Mouse (Mus musculus): Measurements from ENCODE around the gene Tmsb10.
A peak's percentile ranks its signal among the peaks of the same experiment; 100 is the strongest.

The Tmsb10 gene

DNA sequence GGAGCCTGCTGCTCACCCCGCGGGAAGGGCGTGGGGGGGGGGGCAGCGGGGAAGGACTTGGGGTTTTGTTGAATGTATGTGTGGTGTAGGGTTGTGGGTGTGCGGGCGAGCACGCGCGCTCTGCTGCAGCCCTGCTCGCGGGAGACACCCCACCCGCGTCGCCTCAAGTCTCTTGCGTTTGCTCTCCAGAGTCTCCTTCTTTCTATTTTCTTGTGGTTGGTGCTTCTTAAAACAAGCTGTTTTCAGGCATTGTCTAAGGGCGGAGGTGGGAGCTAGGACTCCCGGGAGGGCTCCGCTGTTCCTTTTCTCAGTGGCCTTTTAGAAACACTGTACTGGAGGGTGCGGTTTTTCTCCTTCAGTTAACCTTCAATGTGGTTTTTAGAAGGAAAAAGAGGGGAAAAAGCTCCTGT lies at the start of gene Tmsb10:
Gene Tmsb10, minus strand, starts transcription at position 87 of the 410 bp plus-strand sequence.
- DNase-seq, result no peak

DNA sequence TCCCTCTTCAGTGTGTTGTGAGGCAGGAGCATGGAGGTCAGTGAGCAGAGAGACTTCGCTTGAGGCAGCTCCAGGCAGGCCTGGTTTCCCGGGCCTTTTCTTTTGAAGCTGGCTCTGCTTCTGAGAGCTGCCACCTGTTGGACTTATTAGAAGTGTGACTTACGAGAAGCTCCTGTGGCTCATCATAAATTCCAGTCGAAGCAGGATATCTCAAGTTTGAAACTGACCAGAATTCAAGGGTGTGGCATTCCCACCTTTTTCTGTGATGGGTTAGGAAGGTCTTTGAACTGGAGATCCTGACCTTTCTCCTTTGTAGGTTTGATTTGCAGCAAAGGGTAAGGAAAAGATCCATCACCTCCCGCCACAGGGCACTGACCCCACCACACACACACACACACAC lies 45.1 kb upstream of the Tmsb10 start:
- DNase-seq, result no peak

DNA sequence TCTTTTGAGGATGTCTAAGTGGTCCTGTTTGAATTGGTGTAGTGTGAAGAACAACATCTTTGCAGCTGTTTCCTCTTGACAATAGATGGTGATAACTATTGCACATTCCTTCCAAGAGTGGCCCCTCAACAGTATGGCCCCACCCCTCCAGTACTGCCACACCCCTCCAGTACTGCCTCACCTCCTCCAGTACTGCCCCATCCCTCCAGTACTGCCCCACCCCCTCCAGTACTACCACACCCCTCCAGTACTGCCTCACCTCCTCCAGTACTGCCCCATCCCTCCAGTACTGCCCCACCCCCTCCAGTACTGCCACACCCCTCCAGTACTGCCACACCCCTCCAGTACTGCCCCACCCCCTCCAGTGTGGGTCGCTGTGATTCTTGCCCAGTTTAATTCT lies 43.8 kb upstream of the Tmsb10 start:
- DNase-seq, result no peak

DNA sequence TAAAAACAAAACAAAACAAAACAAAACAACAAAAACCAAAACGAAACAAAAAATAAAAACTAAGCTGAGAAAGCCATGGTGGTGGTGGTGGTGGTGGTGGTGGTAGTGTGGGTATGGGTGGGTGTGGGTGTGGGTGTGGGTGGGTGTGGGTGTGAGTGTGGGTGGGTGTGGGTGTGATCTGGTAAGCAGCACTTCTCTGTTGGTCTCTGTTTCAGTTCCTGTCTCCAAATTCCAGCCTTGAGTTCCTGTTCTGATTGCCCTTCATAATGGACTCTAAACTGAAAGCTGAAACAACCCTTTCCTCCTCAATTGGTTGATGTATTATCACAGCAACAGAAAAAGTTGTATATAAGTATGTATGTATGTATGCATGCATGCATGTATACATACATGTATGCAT lies 40.3 kb upstream of the Tmsb10 start:
- DNase-seq, result no peak

DNA sequence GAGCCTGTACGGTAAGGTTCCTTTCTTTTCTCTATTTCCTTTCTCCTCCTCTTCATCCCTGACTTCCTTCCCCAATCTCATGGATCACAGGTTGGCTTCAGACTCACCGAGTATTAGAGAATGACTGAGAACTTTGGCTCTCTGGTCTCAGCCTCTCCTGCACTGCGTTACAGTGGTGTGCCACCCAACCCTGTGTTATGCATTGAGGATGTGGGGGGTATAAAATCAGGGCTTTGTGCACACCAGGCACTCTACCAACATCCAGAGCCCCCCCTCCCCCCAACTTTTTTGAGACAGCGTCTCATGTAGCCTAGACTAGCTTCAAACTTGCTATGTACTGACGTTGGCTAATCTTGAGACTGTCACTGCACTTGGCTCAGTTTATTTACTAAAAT lies 35.1 kb upstream of the Tmsb10 start:
- DNase-seq, result no peak

DNA sequence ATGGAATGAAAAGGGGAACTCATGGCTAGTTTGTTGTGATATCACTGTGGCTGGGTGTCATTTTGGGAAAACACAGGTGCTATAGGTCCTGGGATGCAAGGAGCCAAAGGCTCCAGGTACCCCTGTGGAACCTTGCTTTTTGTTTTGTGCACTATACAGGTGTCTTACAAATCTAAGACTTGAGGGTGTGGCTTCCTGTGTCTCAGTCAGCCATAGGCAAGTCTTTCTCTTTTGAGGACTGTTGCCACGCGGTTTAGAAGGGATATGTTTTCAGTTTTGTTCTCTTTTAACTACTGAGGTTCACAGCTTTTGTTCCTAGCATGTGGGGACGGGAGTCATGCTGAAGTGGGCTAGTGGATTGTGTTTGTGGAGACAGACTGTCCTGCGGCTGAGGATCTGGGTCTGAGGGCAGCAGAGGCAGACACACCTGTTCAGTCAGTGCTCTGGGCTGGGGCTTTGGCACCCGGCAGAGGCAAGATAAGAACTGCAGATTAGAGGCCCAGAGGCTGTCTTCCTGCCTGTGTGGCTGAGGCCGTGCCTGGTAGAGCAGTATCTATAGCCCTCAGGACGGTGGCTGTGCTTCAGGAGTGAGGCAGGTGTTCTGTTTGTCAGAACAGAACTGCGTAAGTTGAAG lies 34.6 kb upstream of the Tmsb10 start:
- DNase-seq, result no peak

DNA sequence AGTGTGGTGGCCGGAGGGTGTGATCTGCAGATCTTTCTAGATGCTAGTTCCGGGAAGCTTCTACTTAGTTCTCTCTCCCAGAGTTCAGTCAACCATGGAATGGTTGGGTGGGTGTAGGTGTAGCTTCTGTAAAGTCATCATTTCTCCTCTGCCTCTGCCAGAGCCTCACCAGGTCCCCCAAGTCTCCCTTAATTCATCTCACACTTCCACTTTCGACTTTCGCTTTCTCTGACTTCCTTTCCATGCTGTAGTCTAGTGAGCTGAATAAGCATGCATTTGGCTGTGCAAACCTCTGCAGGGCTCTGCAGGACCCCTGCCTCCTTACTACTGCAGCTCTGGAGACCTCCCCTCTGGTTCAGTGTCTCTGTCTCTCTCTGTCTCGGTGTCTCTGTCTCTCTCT lies 31.7 kb upstream of the Tmsb10 start:
- DNase-seq, result no peak

DNA sequence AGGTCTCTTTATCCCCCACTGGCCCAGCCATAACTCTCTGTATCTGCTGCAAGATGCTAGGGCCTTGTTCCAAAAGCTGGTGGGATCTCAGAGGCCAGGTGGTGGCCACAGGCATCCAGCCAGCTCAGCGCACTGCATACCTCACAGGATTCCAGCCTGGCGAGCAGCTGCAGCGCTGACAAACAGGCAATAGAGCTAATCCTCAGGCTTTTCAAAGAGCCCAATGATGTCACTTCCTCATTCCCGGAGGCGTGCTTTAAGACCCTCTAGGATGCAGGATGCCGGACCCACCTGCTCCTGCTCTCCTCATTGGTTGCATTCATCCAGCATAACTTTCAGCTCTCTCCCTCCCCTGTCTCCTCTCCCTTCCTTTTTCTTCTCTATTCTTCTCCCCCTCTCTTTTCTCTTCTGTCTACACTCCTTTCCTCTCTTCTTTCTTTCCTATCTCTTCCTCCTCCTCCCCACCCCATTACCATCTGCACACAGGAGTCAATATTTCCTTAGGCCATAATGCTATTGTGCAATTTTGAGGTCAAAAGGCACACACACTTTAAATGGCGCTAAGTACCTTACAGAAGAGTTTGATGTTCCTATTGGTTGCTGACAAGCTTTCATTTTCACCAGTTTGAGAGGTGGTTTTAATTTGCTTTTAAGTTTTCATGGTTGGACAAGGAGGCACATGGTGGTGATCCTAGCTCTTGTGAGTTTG lies 30.6 kb upstream of the Tmsb10 start:
- peak; percentile 60 for DNase-seq

DNA sequence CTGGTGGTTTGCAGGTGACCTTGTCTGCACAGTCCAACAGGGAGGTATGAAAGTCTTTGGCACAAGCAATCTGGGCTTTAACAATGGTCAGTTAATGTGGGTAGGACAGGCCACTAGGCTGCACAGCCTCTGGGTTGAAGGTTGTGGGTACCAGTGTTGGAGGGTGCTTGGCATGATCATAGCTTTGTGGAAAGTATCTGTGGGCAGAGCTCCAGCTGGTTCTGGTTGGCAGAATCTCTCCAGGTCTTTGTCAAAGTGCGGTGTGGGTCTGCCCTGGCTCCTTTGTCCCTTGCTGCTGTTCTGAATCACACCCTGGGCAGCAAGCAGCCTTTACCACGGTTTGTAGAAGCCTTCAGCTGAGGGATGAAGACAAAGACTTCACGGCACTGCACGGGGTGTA lies 24.0 kb upstream of the Tmsb10 start:
- DNase-seq, result no peak

DNA sequence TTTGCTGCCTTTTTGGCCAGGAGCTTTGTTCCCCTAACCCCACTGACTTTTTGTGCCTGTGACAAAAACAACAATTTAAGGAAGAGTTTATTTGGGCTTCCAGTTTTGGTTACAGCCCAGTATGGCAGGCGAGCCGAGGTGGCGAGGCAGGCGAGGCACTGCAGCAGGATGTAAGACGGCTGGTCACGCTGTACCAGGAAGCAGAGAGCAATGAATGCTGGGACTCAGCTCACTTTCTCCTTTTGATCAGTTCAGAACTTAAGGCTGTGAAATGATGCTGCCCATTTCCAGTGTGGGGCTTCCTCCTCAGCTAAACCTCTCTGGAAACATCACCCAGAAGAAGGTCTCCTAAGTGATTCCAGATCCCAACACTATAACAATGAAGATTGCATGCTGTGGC lies 23.3 kb upstream of the Tmsb10 start:
- no peak for DNase-seq

DNA sequence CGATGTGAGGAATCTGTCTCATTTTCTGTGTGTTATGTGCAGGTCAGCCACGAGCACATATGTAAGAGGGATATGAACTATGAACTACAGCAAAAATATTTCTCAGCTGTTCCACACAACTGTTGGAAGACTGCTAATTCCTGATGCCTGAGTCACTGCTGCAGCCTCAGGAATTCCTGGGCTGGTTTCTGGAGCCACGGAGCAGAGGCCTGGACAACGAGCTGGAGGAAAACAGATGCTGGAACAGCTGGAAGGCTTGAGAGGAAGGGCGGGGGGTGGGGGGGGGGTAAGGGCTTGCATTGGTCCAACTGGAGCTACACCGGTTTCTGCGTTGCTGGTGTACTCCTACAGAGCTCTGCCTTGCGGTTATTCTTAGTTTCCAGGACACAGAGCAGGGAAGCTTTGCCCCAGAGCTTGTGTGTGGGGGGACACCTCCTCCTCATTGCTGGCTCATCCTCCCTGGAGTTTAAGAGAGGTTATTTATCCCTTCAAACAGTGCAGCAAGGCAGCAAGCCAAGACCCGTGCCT lies 22.6 kb upstream of the Tmsb10 start:
- no peak for DNase-seq

DNA sequence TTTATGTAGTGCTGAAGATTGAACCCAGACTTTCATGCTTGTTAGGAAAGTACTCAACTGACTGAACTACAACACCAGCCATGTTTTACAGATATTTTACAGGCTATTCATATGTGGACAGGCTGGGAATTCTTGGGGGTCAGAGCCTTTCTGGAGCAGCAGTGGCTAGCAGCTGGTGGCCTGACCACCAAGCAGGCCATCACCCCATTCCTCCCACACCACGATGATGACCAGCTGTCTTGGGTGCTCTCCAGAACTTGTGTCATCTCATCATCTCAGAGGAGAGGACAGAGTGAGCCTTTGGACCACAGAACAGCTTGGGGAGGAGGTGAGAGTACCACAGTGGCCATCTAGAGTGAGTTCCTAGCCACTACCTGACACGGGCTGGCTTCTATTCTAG lies 18.3 kb upstream of the Tmsb10 start:
- DNase-seq, result no peak

DNA sequence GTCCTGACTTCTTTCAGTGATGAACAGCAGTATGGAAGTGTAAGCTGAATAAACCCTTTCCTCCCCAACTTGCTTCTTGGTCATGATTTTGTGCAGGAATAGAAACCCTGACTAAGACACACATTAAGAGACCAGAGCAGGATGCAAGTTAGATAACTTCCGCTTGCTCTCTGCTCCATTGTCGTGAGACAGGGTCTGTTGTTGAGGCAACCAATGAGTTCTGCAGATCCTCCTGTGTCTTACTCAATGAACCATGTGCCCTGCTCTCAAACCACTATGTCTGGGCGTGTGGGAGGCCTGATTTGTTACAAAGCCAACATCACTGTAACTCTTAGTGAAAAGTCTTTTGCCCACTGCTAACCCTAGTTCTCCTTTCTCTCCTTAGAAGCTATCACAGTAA lies 12.5 kb upstream of the Tmsb10 start:
- DNase-seq, result no peak

DNA sequence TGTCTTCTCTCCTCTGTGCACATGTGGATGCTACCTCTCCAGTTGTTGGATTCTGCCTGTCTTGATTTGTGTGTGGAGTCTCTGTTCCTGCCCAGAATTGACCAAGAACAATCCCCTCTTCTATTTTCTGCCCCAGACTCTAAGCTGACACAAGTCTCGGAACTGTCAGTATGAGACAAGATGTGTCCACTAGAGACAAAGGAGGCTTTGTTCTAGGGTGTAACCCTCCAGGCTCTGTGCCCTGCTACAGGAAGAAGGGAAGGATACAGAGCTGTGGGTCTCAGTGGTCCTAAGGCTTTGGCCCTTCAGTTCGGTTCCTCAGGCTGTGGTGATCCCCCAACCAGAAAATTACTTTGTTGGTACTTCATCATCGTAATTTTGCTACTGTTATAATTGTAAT lies 11.2 kb upstream of the Tmsb10 start:
- no peak for DNase-seq

DNA sequence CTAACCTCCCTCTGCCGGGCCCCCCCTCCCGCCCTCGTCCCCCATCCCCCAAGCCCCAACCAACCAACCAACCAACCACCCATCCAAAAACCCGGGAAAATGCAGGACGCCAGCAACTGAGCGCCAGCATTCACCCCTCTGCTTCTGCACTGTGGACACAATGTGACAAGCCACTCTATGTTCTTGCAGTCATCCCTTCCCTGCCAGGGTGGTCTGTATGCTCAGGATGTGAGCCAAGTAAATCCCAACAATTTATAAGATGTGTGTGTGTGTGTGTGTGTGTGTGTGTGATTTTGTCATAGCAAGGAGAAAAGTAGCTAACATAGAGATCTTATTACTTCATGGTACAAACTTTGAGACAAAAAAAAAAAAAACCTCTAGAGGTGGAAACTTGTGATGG lies 6.7 kb upstream of the Tmsb10 start:
- DNase-seq, result no peak

DNA sequence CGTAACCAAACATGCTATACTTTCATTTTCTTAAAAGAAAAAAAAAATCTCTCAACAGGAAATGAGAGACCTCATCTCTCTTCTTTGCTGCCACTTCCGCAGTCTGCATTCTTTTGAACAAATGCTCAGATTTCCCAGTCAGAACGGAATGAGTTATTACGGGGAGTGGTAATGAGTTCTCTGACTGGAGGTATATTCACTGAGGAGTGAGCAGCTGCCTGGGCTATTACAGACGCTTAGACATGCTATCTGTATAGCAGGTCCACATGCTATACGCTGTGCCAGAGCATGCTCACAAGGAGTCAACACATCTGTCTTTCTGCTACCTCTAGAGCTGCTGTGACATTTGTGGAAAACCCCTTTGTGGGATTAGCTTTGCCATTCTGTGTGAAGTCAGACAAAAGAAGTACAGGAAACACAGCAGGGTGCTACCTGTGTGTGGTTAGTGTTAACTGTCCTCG lies 3.8 kb upstream of the Tmsb10 start:
- DNase-seq, result no peak

DNA sequence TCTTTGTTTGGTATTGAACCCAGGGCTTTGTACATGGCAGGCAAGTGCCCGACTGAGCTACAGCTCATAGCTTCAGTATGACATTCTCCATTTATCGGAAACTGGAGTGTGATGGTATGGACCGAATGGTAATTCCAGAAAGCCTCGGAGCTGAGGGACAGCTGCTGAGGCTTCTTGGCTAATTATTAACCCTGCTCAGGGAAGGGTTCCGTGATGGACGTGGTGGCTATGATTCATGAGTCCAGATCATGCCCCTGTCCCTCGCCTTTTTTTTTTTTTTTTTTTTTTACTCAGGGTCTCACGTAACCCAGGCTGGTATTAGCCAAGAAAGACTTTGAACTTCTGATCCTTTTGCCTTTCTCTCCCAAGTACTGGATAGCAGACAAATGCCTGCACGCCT lies 3.1 kb upstream of the Tmsb10 start:
- no peak for DNase-seq

DNA sequence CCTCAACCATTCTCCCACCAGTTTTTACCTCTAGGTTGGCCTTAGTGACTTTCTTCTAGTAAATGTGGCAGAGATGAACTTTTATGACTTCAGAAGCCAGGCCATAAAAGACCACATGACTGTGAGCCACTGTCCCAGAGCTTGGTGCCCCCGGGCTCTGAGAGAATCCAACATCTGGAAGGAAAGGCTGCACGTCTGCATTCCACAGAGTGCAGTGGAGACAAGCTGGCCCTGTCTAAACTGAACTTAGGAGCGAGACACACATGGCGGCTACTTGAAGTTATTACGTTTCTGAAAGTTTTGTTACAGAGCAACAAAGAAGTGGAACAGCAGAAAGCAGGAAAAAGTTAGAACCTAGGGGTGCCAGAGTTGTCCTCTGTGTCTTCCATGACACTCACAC lies 2.1 kb upstream of the Tmsb10 start:
- DNase-seq, result no peak

DNA sequence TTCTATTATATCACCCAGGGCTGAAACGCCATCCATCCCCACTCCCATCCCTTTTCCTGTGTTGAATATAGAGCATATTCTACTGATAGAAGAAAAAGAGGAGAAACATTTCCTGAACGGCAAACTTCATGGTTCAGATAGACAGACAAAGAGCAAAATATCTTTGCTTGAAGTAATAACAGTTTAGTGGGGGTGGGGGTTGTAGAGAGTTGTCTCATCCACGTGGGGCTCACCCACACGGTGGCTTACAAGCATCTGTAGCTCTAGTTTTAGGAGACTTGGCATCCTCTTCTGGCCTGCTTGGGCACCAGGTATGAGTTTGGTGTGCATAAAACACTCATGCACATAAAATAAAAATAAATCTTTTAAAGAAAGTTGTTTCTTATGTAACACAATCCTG lies 627 bp upstream of the Tmsb10 start:
- DNase-seq, result peak; percentile 37

DNA sequence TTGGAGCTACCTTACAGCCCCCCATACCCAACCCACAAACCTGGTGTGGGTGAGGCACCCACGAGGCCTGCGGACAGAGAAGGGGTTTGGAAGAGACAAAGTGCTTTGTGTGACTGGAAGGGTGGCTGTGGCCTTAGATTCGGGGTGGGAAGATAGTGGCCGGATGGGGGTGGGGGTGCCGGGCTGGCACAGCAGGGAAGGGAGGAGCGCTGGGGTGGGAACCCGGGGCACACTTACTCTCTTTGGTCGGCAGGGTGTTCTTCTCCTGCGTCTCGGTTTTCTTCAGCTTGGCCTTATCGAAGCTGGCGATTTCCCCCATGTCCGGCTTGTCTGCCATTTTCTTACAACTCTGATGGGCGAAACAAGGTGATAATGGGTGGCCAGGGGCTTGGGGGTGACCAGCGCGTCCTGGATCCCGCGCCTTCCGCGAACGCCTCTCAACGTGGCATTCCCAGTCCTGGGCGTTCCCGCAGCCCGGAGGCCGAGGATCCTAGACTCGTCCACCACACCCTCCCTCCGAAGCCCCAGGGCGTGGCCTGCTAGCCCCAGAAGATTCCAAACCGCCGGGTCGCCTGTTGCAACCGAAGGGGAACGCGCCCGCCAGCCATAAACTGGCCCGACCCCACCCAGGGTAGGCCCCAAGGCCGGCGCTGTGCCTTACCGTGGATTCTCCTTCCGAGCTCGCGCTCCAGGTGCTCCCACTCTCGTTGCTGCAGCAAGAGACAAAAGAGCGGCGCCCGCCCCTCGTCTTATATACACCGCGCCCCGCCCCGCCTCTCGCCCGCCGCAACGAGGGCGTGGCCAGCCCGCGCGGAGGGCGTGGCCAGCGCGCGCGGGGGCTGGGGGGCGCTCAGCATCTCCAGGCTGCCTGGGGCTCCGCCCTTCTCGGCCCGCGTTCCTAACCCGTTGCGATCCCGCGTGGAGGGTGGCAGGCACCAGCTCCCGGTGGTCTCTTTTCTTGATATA lies 589 bp downstream of the Tmsb10 start:
- peak; percentile 88 for DNase-seq

DNA sequence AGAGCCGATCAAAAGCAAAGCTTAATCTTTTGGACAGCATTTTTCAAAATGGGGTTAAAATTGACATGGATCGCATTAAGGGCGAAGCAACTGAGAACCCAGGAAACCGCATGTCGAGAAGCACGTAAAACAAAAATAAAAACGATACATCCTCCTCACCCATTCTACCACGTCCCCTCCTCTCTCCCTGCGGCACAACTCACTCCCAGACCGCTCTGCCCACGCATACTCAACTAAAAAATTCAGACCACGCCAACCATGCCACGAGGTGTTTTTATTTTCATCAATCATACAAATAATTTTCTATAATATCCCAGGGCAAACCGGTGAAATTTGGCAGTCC lies 1.5 kb downstream of the Tmsb10 start:
- peak; percentile 37 for DNase-seq

DNA sequence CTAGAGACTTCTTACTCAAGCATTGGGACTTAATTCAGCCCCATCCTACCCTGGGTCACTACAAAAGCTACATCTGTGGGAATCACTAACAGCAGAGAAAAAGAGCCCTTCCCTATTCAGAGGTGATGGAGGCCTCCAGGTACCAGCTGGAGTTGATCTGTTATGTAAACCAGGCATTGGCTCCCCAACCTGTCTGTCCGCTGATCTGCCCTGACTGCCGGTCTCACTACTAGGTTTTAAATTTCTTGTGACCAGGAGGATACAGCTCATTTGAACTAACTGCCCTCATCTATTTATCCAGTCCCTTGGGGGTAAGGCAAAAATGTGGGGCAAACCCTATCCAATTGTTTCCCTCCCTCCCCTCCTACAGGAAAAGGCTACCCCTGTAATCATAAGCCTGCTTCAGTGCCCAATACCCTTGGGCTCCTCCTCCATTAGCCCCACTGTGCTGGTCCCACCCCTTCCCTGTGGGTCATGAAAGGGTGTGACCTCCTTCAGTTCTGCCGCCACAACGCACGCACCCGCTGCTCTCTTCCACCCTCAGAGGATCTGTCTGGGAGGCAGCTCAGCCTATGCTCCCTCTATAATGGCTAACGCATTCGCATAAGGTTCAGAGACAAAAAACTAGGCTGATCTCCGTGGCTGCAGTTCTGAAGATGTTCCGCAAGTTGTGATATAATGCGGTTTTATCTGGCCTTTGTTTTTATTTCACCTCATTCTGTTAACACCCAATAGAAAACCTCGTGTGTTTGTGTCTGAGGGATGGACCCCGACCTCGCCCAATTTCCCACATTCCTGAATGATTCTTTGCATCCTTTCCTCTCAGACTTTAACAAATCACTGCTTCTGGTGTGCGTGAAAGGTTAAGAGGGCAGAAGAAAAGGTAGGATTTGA lies 2.1 kb downstream of the Tmsb10 start:
- peak; percentile 79 for DNase-seq
